In genomic region chr2:24568555-24568954, GRCm38 (mm10) we compare ENCODE assay signal across 9 mouse cellular contexts.
DNase-seq lines count a peak whose midpoint lies in the region; ATAC-seq and TF ChIP-seq lines count a peak whose summit lies in the region.
"Had no signal": no experiment of that assay in that cellular context is flagged by ENCODE, and none has a peak within 500 bp of the region (broad histone marks: within the 10 kb centered on the region; RNA-seq: fewer than 3 reads in every experiment).

No protein-coding gene starts in this region.

- in situ Hi-C loops in Patski (cut with MboI; ENCODE audit: low pct_unique_long_range_greater_than_20kb) = no loop called here

- DNase-seq in CD4-positive, CD25-positive, alpha-beta regulatory T cell, adult 2 months (ENCODE audit: low read depth, low spot score) = peak; percentile 21
- peak; percentile 78 for DNase-seq in layer of hippocampus, adult 9-10 months (ENCODE audit: low spot score)
- DNase-seq in layer of hippocampus, postnatal 36 days = no peak
- DNase-seq in Patski (ENCODE audit: low read depth, low spot score) = no peak
- DNase-seq in heart, postnatal 36 days = peak; percentile 9 to 16

- intact Hi-C loops in heart, postnatal 36 days (cut with DNase I) = loop anchor here (1.0 to 5.0 kb wide), 4 partner anchors 78 to 272 kb away; no protein-coding TSS in a partner anchor

- CTCF ChIA-PET in Patski (lab: Charles Lee) = interaction anchor here (0.8 to 6.1 kb wide), 15 partner anchors 16 to 275 kb away, joined by 3 to 79 read pairs (median 4); no protein-coding TSS in a partner anchor

- H3K27me3 ChIP-seq in Patski = no peaks in the 10 kb centered on the region
- H3K27me3 ChIP-seq: stomach, embryonic 15.5 days had no signal

- no peak for ATAC-seq in CD4-positive, CD25-positive, alpha-beta regulatory T cell, adult 4 months
- ATAC-seq in Patski = no peak
- ATAC-seq in megakaryocyte progenitor cell, adult 5-6 weeks (replicated peaks; ENCODE audit: poor library complexity) = peak; percentile 33; the same call in 1 of the 2 replicates
- no peak for ATAC-seq in activated CD4-positive, CD25-positive, alpha-beta regulatory T cell, adult 4 months

- POLR2A ChIA-PET in Patski (lab: Charles Lee) = interaction anchor here (0.7 to 4.0 kb wide), 4 partner anchors 95 to 163 kb away, joined by 3 to 21 read pairs (median 4); partner anchors contain the start of gene Pax8

- TF ChIP-seq CTCF in Patski (IDR thresholded peaks at IDR 0.05) = peak; percentile 67

Comparison
In these comparisons a context has a peak if more than half of its experiments do, and no peak if none do; other contexts are left out.
1. DNase-seq: peak in CD4-positive, CD25-positive, alpha-beta regulatory T cell, adult 2 months (single experiment), layer of hippocampus, adult 9-10 months (single experiment) and heart, postnatal 36 days (2 of 2); none in layer of hippocampus, postnatal 36 days (0 of 2) and Patski (single experiment).